ENCODE assay signal across 8 mouse cellular contexts in the genomic region with DNA sequence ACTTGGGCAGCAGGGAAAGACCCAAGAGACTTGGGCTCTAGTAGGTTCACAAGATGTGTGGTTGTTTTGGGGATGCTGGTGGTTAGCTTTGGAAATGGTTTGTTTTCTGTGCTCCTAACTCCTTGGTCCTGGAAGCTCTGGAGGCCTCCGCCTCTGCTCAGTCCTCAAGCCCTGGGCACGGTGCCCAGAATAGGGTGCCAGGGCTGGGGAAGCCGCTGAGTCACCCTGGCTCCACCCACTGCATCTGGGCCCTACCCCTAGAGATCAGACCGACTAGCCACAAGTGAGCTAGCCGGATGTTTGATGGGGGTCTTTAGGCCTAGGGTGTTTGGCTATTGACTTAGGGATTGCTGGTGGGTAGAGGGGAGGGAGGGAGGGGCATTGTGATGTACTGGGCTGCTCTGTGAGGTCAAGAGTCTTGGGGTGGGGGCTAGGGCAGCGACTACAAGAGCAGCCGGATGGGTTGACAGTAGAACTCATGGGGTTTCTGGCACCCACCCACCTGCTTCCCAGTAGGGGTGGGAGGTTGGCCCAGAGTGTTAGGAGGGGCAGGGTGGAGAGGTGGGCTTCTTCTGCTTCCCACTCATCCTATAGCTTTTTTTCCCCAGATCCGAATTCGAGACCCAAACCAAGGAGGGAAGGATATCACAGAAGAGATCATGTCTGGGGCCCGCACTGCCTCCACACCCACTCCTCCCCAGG. TPM values are rescaled to one million over a fixed set of nuclear protein-coding genes. Genes with fewer than 3 reads are reported as not detected.
DNase-seq lines count a peak whose midpoint lies in the region; ATAC-seq lines count a peak whose summit lies in the region.

No protein-coding gene starts in this region.

- DNase-seq in embryonic facial prominence, embryonic 14.5 days (ENCODE audit: low spot score), result peak; percentile 61
- DNase-seq in embryonic facial prominence, embryonic 10.5 days (ENCODE audit: low spot score), result no peak
- DNase-seq in adrenal gland, postnatal 36 days, result peak; percentile 98
- peak; percentile 94 for DNase-seq in skeletal muscle tissue, adult 2 months (ENCODE audit: low read depth, low spot score)

- no peak overlapping the region for H3K4me3 ChIP-seq in embryonic facial prominence, embryonic 14.5 days (ENCODE audit: low read depth, low read length)
- no peak overlapping the region for H3K4me3 ChIP-seq in embryonic facial prominence, embryonic 10.5 days
- H3K4me3 ChIP-seq in liver, embryonic 15.5 days (replicated peaks), result 0 out of 2 replicates have a peak overlapping the region, but pooled peaks have one; percentile 1
- no peak overlapping the region for H3K4me3 ChIP-seq in intestine, embryonic 15.5 days (replicated peaks)

- H3K9me3 ChIP-seq in embryonic facial prominence, embryonic 14.5 days (ENCODE audit: control insufficient read depth, low read length), result no peaks in the 10 kb centered on the region
- H3K9me3 ChIP-seq in embryonic facial prominence, embryonic 10.5 days, result no peaks in the 10 kb centered on the region
- no peaks in the 10 kb centered on the region for H3K9me3 ChIP-seq in liver, embryonic 15.5 days (replicated peaks)
- no peaks in the 10 kb centered on the region for H3K9me3 ChIP-seq in intestine, embryonic 15.5 days

- H3K9ac ChIP-seq in embryonic facial prominence, embryonic 14.5 days (ENCODE audit: low read depth, low read length), result no peak overlapping the region
- peak overlapping the region; percentile 23; the same call in 1 of the 2 replicates for H3K9ac ChIP-seq in liver, embryonic 15.5 days
- H3K9ac ChIP-seq in intestine, embryonic 15.5 days, result no peak overlapping the region

- ATAC-seq in embryonic facial prominence, embryonic 14.5 days (ENCODE audit: low read depth), result no peak; the same call in 1 of the 2 replicates
- peak; percentile 76; the same call in 1 of the 2 replicates for ATAC-seq in frontal cortex, adult (ENCODE audit: low TSS enrichment)
- ATAC-seq in hematopoietic stem cell, adult 5-6 weeks (replicated peaks in 1 of 2; ENCODE audit: insufficient read depth in 1 of 2, low FRiP score in 2 of 2, low TSS enrichment in 1 of 2, low read depth in 1 of 2, poor library complexity in 2 of 2, severe bottlenecking in 2 of 2), result peak; percentile 93 to 94
- ATAC-seq in liver, embryonic 15.5 days (ENCODE audit: insufficient read depth), result peak; percentile 60
- ATAC-seq in intestine, embryonic 15.5 days, result no peak

- peaks cover 13% of the 10 kb centered on the region; the same call in 1 of the 2 replicates for H3K4me1 ChIP-seq in embryonic facial prominence, embryonic 14.5 days (ENCODE audit: control insufficient read depth, insufficient read depth, low read length)
- H3K4me1 ChIP-seq in embryonic facial prominence, embryonic 10.5 days, result peaks cover 21% of the 10 kb centered on the region
- H3K4me1 ChIP-seq in liver, embryonic 15.5 days (replicated peaks), result peaks cover 52% of the 10 kb centered on the region
- peaks cover 21% of the 10 kb centered on the region for H3K4me1 ChIP-seq in intestine, embryonic 15.5 days (replicated peaks)

- peaks cover 92% of the 10 kb centered on the region for H3K36me3 ChIP-seq in embryonic facial prominence, embryonic 14.5 days (ENCODE audit: control insufficient read depth, insufficient read depth, low read length)
- H3K36me3 ChIP-seq in embryonic facial prominence, embryonic 10.5 days (replicated peaks), result peaks cover 94% of the 10 kb centered on the region
- peaks cover 86% of the 10 kb centered on the region for H3K36me3 ChIP-seq in liver, embryonic 15.5 days (replicated peaks)
- H3K36me3 ChIP-seq in intestine, embryonic 15.5 days, result peaks cover 69% of the 10 kb centered on the region

- H3K4me2 ChIP-seq in embryonic facial prominence, embryonic 14.5 days (ENCODE audit: low read depth, low read length), result no peak overlapping the region
- peak overlapping the region; percentile 38 for H3K4me2 ChIP-seq in liver, embryonic 15.5 days
- H3K4me2 ChIP-seq in intestine, embryonic 15.5 days (replicated peaks), result no peak overlapping the region

- H3K27me3 ChIP-seq in embryonic facial prominence, embryonic 14.5 days (replicated peaks; ENCODE audit: control insufficient read depth, insufficient read depth, low read length), result no peaks in the 10 kb centered on the region
- no peaks in the 10 kb centered on the region for H3K27me3 ChIP-seq in embryonic facial prominence, embryonic 10.5 days (replicated peaks; ENCODE audit: low read depth, poor library complexity, severe bottlenecking)
- H3K27me3 ChIP-seq in liver, embryonic 15.5 days, result no peaks in the 10 kb centered on the region
- H3K27me3 ChIP-seq in intestine, embryonic 15.5 days (replicated peaks), result no peaks in the 10 kb centered on the region

- 90% methylated on average over 10 of the region's 10 CpGs for WGBS in embryonic facial prominence, embryonic 14.5 days
- WGBS in embryonic facial prominence, embryonic 10.5 days, result 89% methylated on average over 10 of the region's 10 CpGs
- 65% methylated on average over 10 of the region's 10 CpGs for WGBS in liver, embryonic 15.5 days (ENCODE audit: insufficient replicate concordance)
- 76% methylated on average over 10 of the region's 10 CpGs for WGBS in intestine, embryonic 15.5 days

- H3K27ac ChIP-seq in embryonic facial prominence, embryonic 14.5 days (replicated peaks; ENCODE audit: low read depth, low read length), result no peak overlapping the region
- no peak overlapping the region for H3K27ac ChIP-seq in embryonic facial prominence, embryonic 10.5 days (replicated peaks)
- peak overlapping the region; percentile 72 for H3K27ac ChIP-seq in liver, embryonic 15.5 days (replicated peaks)
- H3K27ac ChIP-seq in intestine, embryonic 15.5 days, result no peak overlapping the region

RNA-seq across cellular contexts. Expression of gene Eif4g1, which starts 10.0 kb away (rescaled TPM):
- 153 and 157 TPM in 2 replicates for polyA plus RNA-seq in embryonic facial prominence, embryonic 14.5 days (2014; fragmentation: Nextera tagmentation; extraction: Ambion mirVana)
- polyA plus RNA-seq in embryonic facial prominence, embryonic 10.5 days (2016; fragmentation: Nextera tagmentation; extraction: Ambion mirVana), result 251 and 260 TPM in 2 replicates
- 100 to 1,000 TPM; 352 to 397 TPM for total RNA-seq in adrenal gland, postnatal 36 days (2021)
- 212 and 290 TPM in 2 replicates for total RNA-seq in hematopoietic stem cell, adult 5-6 weeks (2017)
- polyA plus RNA-seq in liver, embryonic 15.5 days (2015; fragmentation: Nextera tagmentation; extraction: Ambion mirVana), result 86.2 and 98.5 TPM in 2 replicates
- polyA plus RNA-seq in intestine, embryonic 15.5 days (2015; fragmentation: Nextera tagmentation; extraction: Ambion mirVana), result 183 and 196 TPM in 2 replicates

RNA-seq across cellular contexts. Expression of gene Fam131a, which starts 14.9 kb away (rescaled TPM):
- polyA plus RNA-seq in embryonic facial prominence, embryonic 14.5 days (2014; fragmentation: Nextera tagmentation; extraction: Ambion mirVana), result 10.9 and 11.2 TPM in 2 replicates
- polyA plus RNA-seq in embryonic facial prominence, embryonic 10.5 days (2016; fragmentation: Nextera tagmentation; extraction: Ambion mirVana), result 2.9 and 4.8 TPM in 2 replicates
- 10 to 100 TPM; 13.5 to 15.0 TPM for total RNA-seq in adrenal gland, postnatal 36 days (2021)
- total RNA-seq in hematopoietic stem cell, adult 5-6 weeks (2017), result 0.65 and 1.1 TPM in 2 replicates
- polyA plus RNA-seq in liver, embryonic 15.5 days (2015; fragmentation: Nextera tagmentation; extraction: Ambion mirVana), result 1.3 and 1.8 TPM in 2 replicates
- polyA plus RNA-seq in intestine, embryonic 15.5 days (2015; fragmentation: Nextera tagmentation; extraction: Ambion mirVana), result 6.3 and 6.7 TPM in 2 replicates

RNA-seq across cellular contexts. Expression of gene Psmd2, which starts 26.7 kb away (rescaled TPM):
- 278 and 312 TPM in 2 replicates for polyA plus RNA-seq in embryonic facial prominence, embryonic 14.5 days (2014; fragmentation: Nextera tagmentation; extraction: Ambion mirVana)
- polyA plus RNA-seq in embryonic facial prominence, embryonic 10.5 days (2016; fragmentation: Nextera tagmentation; extraction: Ambion mirVana), result 520 and 530 TPM in 2 replicates
- 100 to 1,000 TPM; 288 to 322 TPM for total RNA-seq in adrenal gland, postnatal 36 days (2021)
- 136 and 211 TPM in 2 replicates for total RNA-seq in hematopoietic stem cell, adult 5-6 weeks (2017)
- 164 and 171 TPM in 2 replicates for polyA plus RNA-seq in liver, embryonic 15.5 days (2015; fragmentation: Nextera tagmentation; extraction: Ambion mirVana)
- 283 and 284 TPM in 2 replicates for polyA plus RNA-seq in intestine, embryonic 15.5 days (2015; fragmentation: Nextera tagmentation; extraction: Ambion mirVana)

RNA-seq across cellular contexts. Expression of gene Polr2h, which starts 39.3 kb away (rescaled TPM):
- polyA plus RNA-seq in embryonic facial prominence, embryonic 14.5 days (2014; fragmentation: Nextera tagmentation; extraction: Ambion mirVana), result 107 and 115 TPM in 2 replicates
- polyA plus RNA-seq in embryonic facial prominence, embryonic 10.5 days (2016; fragmentation: Nextera tagmentation; extraction: Ambion mirVana), result 151 and 153 TPM in 2 replicates
- total RNA-seq in adrenal gland, postnatal 36 days (2021), result 10 to 100 TPM; 37.0 to 56.4 TPM
- 79.3 and 81.7 TPM in 2 replicates for total RNA-seq in hematopoietic stem cell, adult 5-6 weeks (2017)
- 36.4 and 39.3 TPM in 2 replicates for polyA plus RNA-seq in liver, embryonic 15.5 days (2015; fragmentation: Nextera tagmentation; extraction: Ambion mirVana)
- polyA plus RNA-seq in intestine, embryonic 15.5 days (2015; fragmentation: Nextera tagmentation; extraction: Ambion mirVana), result 104 and 112 TPM in 2 replicates

RNA-seq across cellular contexts. Expression of gene Clcn2, which starts 39.4 kb away (rescaled TPM):
- 11.9 and 13.3 TPM in 2 replicates for polyA plus RNA-seq in embryonic facial prominence, embryonic 14.5 days (2014; fragmentation: Nextera tagmentation; extraction: Ambion mirVana)
- 13.9 and 15.9 TPM in 2 replicates for polyA plus RNA-seq in embryonic facial prominence, embryonic 10.5 days (2016; fragmentation: Nextera tagmentation; extraction: Ambion mirVana)
- 10 to 100 TPM; 19.3 to 66.2 TPM for total RNA-seq in adrenal gland, postnatal 36 days (2021)
- 2.8 and 4.2 TPM in 2 replicates for total RNA-seq in hematopoietic stem cell, adult 5-6 weeks (2017)
- 9.5 and 13.7 TPM in 2 replicates for polyA plus RNA-seq in liver, embryonic 15.5 days (2015; fragmentation: Nextera tagmentation; extraction: Ambion mirVana)
- 14.3 and 15.7 TPM in 2 replicates for polyA plus RNA-seq in intestine, embryonic 15.5 days (2015; fragmentation: Nextera tagmentation; extraction: Ambion mirVana)

Comparison
In these comparisons a context has a peak if more than half of its experiments do, and no peak if none do; other contexts are left out.
1. ATAC-seq: peak in frontal cortex, adult (single experiment), hematopoietic stem cell, adult 5-6 weeks (2 of 2) and liver, embryonic 15.5 days (single experiment); none in embryonic facial prominence, embryonic 14.5 days (single experiment) and intestine, embryonic 15.5 days (single experiment).